Mouse (Mus musculus) layer of hippocampus, adult 18-20 months (tissue): ENCODE measurements around the gene Tnip2. TPM values are rescaled to one million over a fixed set of nuclear protein-coding genes. Genes with fewer than 3 reads are reported as not detected.

Experiments used
- DNase-seq, 2 experiments: peaks; one replicate each; pipeline ENCODE4 v3.0.0; 2022; ENCODE audit warnings: low spot score in 2 of 2
- long read RNA-seq: library from polyadenylated mRNA; stranded (forward); transcript quantifications from one replicate; pipeline ENCODE4 v2.0.0, GENCODE M21; 2021
- total RNA-seq, 2 experiments: library from RNA; stranded (reverse); gene quantifications; 2 replicates each; pipeline ENCODE4 v1.2.3; 2021

Tnip2 gene
- 10 to 100 TPM; 22.9 to 24.3 TPM for total RNA-seq
- long read RNA-seq, transcript Tnip2-202 (6 exons, 1,987 nt), result major isoform, 6 of 17 reads
- long read RNA-seq, partial matches to known transcripts, result 3 of 17 reads
- long read RNA-seq, other reads (novel, unspliced or antisense), result 6 of 17 reads

GRCm38 (mm10) chr5:34513466-34514217 is at the start of gene Tnip2:
Tnip2 (minus strand) TSS chr5:34513991.
- peak; percentile 89 to 95 for DNase-seq

- no peak for DNase-seq
Observed at GRCm38 (mm10) chr5:34551821-34552220, 38.0 kb upstream of the Tnip2 start.

- no peak for DNase-seq
Observed at GRCm38 (mm10) chr5:34550251-34550650, 36.5 kb upstream of the Tnip2 start.

- DNase-seq, result no peak
Observed at GRCm38 (mm10) chr5:34549483-34550221, 35.9 kb upstream of the Tnip2 start.

GRCm38 (mm10) chr5:34549135-34549482 is 35.3 kb upstream of the Tnip2 start:
- no peak for DNase-seq

- DNase-seq, result peak in 1 of 2 experiments; percentile 42
Observed at GRCm38 (mm10) chr5:34547410-34547809, 33.6 kb upstream of the Tnip2 start.

- no peak for DNase-seq
Observed at GRCm38 (mm10) chr5:34543114-34543513, 29.3 kb upstream of the Tnip2 start.

GRCm38 (mm10) chr5:34542166-34542565 is 28.4 kb upstream of the Tnip2 start:
- no peak for DNase-seq

GRCm38 (mm10) chr5:34539121-34539520 is 25.3 kb upstream of the Tnip2 start:
- no peak for DNase-seq

- no peak for DNase-seq
Observed at GRCm38 (mm10) chr5:34538527-34538926, 24.7 kb upstream of the Tnip2 start.

- no peak for DNase-seq
Observed at GRCm38 (mm10) chr5:34538079-34538478, 24.3 kb upstream of the Tnip2 start.

- DNase-seq, result no peak
Observed at GRCm38 (mm10) chr5:34535831-34536230, 22.0 kb upstream of the Tnip2 start.

GRCm38 (mm10) chr5:34534776-34535581 is 21.2 kb upstream of the Tnip2 start:
- DNase-seq, result no peak

GRCm38 (mm10) chr5:34533820-34534219 is 20.0 kb upstream of the Tnip2 start:
- DNase-seq, result peak; percentile 25 to 68

GRCm38 (mm10) chr5:34533066-34533465 is 19.3 kb upstream of the Tnip2 start:
- no peak for DNase-seq

GRCm38 (mm10) chr5:34530687-34531086 is 16.9 kb upstream of the Tnip2 start:
- DNase-seq, result no peak

- no peak for DNase-seq
Observed at GRCm38 (mm10) chr5:34530116-34530515, 16.3 kb upstream of the Tnip2 start.

- no peak for DNase-seq
Observed at GRCm38 (mm10) chr5:34528724-34529123, 14.9 kb upstream of the Tnip2 start.

- DNase-seq, result no peak
Observed at GRCm38 (mm10) chr5:34527352-34527751, 13.6 kb upstream of the Tnip2 start.

- no peak for DNase-seq
Observed at GRCm38 (mm10) chr5:34526477-34526775, 12.6 kb upstream of the Tnip2 start.

GRCm38 (mm10) chr5:34525663-34526476 is 12.1 kb upstream of the Tnip2 start, which contains the start of gene Sh3bp2:
Sh3bp2 (plus strand) TSS chr5:34525838.
- peak; percentile 69 to 85 for DNase-seq
